Mouse (Mus musculus): ENCODE measurements around the gene Utrn.
A peak's percentile ranks its signal among the peaks of the same experiment; 100 is the strongest.

- TF ChIP-seq POLR2A (IDR thresholded peaks at IDR 0.05; ENCODE audit: borderline replicate concordance, insufficient read depth, low read length) (no peak), CTCF (IDR thresholded peaks at IDR 0.05; ENCODE audit: borderline replicate concordance, insufficient read depth, low read depth, low read length) (peak; percentile 31; the same call in 1 of the 2 replicates)
Observed at GRCm38 (mm10) chr10:12643336-12643735, 225.8 kb downstream of the Utrn start.
